Mouse (Mus musculus): ENCODE data around the gene Slc16a4.

Slc16a4 gene

DNA sequence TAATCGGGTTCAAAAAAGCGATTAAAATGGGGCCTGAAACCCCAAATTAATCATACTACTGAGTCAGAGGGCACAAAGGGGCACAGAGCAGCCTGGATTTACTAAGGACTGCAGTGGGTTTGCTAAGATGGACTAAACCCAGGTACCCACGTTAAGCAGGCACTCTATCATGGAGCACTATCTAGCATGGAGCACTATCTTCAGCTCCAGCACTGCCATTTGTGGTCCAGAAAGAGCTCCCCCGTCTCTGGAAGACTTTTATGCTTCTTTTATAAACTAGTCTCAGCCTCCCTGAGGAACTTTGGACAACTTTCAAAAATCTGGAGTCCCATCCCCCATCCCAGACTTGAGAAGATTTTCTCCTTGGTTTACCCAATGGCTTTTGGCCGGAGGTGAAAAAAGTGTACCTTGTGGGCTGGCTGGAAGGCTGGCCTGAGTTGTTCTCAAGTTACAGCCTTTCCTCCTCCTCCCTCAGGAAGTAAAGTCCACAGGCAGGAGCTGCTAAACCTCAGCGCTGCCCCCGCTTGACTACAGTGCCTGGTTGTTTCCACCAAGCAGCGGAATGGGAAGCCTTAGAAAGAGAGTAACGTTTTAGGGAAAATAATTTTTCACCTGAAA lies at the start of gene Slc16a4:
Gene Slc16a4, plus strand, starts transcription at position 467 of the 618 bp plus-strand sequence.
- DNase-seq = no peak

DNA sequence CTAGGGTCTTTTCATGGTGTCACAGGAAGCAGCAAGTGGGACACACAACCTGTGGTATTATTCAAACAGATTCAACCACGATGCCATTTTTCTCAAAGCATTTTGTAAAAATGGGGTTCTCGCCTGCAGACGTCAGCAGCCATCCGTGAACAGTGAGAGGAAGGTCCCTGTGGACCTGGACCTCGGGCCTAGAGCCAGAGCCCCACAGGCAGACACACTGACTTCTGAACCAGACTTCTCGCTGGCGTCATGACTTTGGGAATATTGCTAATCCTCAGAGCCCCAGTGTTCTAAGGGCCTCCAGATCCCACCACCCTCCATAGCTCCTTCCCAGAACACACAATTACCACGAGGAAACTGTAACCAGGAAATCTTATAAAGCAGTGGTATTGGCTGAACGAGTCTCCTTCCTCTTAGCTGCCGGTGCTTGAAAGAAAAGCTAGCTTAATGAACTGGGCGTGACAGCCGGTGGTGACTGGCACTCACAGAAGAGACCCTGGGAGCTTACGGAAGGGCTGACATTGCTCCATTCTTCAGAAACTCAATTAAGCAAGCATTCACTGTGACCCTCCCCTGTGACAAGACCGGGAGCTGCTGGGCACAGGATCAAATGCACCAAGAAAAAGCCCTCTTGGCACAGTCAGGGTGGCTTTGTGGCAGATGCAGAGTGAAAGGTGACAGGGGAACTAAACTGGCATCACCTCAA lies 49.5 kb upstream of the Slc16a4 start:
- no peak for DNase-seq

DNA sequence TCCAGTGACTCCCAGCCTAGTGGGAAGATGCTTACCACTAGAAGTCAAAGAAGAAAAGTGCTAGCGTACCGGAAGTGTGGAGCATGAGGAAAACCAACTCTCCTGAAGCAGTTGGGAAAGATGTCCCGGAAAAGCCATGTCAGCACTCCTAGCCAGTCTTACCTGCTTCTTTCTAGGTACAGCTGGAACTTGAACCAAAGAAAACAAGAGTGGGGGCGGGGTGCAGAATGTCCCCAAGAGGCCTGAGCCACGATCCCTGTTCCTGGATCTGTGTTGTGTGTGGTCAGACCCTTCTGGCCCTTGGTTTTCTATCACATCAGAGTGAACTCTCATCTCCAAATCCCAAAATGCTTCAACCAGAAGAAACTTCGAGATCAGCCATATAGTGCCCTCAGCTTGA lies 44.2 kb upstream of the Slc16a4 start:
- DNase-seq = no peak

DNA sequence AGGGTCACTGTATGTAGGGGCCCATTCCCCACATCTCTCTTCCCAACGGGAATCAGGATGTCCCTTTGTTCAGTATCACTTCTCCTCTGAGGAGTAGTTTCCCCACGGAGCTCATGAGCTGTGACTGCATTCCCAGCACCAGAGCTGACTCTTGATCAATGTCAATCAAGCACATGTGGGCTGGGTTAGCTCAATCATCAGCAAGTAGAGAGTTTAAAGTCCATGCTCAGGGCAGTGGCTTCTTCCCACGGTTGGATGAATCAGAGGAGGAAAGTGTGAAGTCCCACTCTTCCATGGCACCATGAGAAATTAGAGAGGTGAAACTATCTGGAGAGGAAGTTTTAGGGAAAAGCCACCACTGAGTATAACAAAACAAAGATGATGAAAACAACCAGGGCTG lies 42.0 kb upstream of the Slc16a4 start:
- DNase-seq = no peak

DNA sequence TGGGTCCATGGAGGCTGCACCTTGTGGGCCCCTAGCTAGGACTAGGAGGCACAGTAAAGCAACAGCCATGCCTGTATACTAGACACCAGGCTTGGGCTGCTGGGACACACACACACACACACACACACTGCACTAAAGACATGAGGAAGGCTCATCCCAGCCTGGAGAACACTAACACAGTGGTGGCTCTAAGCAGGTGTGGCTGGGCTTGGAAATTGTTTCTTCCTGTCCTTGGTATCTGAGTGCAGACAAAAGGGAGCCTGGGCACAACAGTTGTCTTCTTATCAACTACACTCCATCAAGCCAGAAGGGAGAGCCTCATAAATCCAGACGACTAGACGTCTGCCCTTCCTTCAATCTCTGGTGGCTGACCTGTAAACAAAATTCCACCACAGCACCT lies 40.7 kb upstream of the Slc16a4 start:
- DNase-seq = no peak

DNA sequence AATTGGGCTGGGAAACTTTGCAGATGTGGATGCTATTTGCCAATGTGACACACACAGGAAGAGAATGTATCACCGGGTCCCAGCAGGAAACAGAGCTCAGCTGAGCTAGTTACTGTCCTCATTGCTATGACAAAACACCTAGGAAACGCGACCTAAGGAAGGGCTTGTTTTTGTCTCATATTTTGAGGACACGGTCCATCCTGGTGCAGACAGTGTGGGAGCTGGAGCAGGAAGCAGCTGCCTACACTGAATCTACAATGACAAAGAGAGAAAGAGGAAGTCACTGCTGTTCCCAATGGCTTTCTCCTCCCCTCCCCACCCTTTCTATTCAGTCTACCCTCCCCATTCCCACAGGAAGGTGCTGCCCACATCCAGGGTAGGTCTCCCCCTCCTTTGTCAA lies 39.0 kb upstream of the Slc16a4 start:
- no peak for DNase-seq

DNA sequence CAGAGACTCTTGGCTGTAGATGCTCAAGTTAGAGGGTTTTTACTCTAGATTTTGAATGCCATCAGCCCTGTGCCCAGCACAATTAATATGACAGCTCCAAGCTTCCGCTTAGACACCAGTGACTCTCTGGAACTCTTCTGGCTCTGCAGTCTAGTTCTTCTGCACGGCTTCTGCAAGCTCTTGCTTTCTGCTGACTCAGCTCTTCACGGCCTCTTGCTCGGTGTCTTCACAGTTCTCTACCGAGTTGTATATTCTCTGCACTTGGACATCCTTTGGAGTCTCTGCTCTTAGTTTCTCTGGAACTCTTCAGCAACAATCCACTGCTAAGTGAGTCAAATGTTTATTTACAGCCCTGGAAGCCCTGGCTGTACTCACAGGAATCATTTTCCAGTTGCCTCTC lies 37.1 kb upstream of the Slc16a4 start:
- no peak for DNase-seq

DNA sequence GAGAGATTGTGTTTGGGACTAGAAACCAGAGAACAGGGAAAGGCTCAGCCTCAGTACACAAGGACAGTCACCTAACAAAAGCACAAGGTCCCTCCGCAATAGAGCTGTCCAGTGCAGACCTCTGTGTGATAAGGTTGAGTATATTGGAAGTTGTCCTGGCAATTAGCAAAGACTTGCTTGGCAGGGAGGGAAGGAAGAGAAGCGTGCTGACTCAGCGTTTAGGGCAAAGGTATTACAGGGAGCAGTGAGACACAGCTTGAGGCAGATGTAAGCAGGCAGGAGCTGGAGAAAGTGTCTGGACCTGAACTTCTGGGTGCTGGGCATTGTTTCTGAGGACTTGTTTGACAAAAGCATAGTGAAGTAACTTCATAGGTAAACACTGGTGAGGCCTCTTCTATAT lies 35.0 kb upstream of the Slc16a4 start:
- DNase-seq = no peak

DNA sequence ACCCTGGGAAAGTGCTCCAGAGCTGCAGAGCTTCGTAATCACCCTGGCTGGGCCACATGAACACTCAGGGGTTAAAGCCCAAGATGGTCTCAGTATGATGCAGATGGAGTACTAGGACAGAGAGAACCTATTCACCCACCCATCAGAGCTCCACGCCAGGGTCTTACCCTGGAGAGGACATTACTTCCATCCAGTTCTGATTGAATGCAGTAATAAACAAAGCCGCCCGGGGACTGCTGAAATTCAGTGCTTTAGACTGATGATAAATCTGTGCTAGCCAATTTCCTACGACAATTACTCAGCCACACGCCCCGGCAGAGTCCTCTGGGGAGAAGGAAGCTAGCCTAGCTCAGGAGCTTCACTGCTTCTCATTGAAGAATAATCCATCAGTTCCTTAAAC lies 34.3 kb upstream of the Slc16a4 start:
- no peak for DNase-seq

DNA sequence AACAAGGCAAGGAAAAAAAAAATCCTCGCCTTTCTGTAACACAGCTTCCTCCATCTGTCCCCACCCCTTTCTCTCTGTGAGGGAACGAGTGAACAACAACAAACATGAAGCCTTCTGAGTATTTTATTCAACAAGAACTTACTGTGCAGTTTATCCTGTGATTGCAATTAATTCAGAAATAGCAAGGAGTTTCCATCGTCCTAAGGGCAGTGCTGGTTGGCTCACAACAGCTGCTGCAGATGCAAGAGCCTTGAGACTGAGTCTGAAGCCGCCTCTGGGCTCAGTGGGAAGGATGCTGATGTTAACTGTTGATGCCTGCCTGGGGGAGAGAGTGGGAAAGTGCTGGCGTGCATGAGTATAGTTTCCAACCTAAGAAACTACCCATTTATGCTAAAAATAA lies 33.1 kb upstream of the Slc16a4 start:
- no peak for DNase-seq

DNA sequence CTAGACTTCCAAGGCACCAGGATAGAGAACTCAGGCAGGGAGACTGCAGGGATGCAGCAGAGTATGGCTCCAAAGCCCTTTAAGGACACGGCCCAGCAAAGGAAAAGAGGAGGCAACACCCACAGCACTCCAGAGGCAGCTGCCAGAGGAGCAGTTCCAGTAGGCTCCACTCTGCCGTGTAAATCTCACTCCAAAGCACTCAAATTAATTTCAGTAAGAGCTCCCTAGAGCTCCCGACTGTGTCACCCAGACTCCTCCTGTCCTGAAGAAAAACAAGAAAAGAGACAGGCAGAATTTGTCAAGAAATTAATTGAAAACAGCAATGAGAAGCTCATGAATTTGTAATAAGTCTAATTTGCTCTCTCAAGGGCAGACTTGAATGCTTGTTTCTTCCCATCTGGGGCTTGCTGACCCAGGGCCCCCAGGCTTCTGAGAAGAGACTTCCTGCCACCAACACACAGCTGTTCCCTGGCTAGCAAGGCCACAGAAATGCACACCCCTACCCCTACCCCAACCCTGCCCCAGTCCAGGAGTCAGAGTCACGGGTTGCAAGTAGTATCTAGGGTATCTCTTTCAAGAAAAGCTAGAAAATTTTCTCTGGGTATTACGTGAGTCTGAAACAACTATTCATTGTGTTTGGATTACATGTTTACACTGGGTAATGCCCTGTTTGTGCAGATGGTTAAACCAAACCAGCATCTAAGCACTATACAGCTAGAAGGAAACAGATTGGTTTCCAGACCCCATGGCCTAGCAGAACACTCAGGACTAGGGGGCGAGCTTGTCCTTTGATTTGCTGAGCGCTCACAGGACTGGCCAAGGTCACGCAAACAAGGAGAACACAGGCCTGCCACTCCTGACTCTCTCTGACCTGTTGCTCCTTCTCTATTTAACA lies 29.8 kb upstream of the Slc16a4 start:
- DNase-seq = peak; percentile 40

DNA sequence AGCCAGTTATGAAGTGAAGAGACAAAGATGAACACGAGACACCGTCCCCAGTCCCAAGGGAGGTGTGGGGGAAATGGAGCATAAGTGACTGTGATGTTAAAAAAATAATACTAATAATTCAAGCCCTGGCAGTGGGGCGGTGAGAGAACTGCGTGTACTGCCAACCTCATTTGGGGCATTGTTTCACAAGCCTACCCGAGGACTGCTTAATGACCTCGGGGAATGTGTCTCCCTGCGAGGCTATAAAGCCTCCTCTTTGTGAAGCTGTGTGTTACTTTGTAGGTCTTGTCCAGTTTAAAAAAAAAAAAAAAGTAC lies 29.2 kb upstream of the Slc16a4 start:
- DNase-seq = no peak

DNA sequence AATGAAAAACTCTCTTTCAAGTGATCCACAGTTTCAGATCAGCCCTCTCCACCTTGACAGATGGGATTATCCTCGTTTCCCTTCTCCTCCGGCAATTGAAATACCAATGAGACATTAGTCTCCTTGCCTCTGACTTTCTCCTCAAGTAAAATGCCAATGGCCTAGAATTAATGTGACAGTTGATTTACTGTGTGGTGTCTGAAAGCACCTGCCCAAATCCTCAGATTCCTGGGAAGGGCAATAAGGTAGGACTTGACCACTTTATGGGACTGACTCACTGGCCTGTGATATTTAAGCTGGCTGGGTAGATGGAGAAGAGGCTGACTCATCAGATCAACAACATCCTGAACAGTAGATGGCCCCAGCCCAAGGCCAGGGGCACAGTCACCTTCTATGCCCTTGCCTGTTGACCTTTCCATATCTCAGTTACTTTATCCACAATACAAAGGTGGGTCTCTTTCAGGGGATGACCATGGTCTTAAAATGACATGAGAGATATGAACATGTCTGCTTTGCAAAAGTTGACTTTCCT lies 24.1 kb upstream of the Slc16a4 start:
- no peak for DNase-seq

DNA sequence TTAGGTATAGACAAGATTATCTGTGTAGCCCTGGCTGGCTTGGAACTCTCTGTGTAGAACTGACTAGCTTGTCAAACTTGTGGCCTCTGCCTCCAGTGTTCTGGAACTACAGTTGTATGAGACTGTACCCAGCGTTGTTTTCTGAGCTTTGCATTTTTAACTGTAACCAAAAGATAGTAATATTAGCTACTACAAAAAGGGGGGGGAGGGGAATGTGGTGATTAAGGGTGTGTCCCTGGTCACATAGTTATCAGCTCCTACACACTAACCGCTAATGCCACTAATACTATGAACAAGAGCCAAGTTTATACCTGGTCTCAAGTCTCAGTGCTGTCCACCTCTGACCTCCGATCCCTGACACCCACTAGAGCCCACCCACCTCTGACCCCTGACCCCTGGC lies 18.6 kb upstream of the Slc16a4 start:
- DNase-seq = no peak

DNA sequence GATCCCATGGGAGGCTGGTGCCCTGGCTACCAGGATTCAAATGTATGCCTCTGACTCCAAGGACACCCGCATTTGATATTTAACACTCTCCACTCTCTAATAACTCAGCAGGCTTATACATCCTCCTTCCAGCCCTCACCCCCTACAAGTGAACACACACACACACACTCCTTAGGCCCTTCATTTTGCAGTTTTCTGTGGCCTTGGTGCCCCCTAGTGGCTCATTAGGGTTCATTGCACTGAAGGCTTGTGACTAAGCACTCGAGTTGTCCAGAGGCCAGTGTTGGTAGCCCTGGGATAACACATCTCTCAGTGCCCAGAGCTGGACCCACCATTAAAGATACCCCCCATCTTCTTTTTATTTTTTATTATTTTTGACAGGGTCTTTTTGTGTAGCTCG lies 17.2 kb upstream of the Slc16a4 start:
- peak; percentile 58 for DNase-seq

DNA sequence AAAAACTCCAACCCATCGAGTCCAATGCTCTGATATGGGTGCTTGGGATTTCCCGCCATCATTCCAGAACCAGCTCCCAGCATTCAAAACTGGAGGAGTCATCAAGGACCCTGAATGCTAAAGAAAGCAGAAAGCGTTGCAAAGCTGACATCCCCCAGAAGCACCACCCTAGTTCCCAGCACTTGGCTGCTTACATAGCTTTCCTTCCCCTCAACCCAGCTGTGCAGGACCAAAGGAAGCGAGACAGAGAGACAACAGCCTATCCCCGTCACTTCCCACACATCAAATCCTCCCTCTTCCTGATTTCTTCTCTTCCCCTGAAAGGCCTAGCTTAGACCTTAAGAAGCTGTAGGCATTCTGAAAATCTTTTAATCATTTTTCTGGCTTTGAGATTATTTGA lies 15.7 kb upstream of the Slc16a4 start:
- no peak for DNase-seq

DNA sequence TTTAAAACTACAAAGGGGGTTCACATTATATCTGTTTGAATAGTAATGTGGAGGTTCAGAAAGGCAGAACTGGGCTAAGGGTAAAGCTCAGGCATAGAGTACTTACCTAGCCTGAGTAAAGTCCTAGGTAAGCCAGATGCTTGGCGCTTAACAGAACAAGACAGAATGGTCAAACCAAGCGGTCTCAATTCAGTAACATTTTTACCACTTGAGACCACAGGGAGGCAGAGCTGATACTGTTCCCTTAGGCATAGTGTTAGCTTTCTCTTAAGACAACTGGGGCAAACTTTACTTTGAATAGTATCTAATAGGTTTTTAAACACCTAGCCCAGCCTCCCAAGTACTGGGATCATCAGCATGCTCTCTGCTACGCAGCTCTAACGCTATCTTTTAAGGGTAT lies 15.0 kb upstream of the Slc16a4 start:
- DNase-seq = no peak

DNA sequence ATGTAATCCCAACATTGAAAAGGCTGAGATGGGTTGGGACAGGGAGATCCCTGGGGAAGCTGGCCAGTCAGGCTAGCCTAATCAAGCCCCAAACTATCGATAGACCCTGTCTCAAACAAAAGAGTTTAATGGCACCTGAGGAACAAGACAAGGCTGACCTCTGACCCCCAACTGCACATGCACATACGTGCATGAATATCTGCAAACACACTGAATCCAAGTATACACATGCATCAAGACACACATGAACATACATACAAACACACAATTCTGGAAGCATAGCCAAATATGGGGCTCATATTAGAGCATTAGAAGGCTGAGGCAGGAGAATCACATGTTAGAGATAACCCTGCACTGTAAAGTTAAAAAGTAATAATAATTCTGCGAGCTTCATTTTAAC lies 14.4 kb upstream of the Slc16a4 start:
- no peak for DNase-seq

DNA sequence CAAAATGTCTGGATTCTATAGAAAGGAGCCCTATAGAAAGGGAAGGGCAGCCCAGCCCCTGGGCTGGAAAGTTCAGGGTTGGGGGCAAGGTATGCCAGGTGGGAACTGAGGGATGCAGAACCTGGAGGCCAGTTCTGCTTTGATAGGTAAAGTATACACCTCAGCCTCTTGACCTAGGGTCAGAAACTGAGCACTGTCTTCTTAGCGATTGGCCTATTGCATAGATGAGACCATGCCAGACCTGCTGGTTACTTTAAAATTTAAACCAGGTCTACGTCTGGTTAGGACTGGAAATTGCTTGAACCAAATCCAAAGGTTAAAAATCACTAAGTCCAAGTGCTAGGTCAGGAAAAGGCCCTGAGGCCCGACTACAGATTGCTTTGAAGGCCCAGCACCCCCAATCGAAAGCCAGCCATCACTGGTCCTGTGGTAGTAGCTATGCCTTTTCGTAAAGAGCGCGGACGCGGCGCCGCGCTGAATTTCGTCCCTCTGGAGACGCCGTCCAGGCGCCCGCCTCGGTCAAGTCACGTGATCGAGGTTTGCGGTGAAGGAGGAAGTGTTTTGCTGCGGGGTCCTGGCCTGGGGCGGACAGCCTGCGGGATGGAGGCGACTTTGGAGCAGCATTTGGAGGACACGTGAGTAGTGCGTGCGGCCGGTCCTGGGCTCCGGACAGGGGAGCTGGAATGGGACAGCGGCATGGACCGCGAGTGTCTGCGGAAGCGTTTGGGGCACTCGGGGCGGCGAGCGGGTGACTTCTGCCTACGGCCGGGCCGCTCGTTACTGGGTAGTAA lies 12.4 kb upstream of the Slc16a4 start, which contains the start of gene Lamtor5:
Gene Lamtor5, plus strand, starts transcription at position 380 of the 791 bp plus-strand sequence.
- DNase-seq = peak; percentile 91

DNA sequence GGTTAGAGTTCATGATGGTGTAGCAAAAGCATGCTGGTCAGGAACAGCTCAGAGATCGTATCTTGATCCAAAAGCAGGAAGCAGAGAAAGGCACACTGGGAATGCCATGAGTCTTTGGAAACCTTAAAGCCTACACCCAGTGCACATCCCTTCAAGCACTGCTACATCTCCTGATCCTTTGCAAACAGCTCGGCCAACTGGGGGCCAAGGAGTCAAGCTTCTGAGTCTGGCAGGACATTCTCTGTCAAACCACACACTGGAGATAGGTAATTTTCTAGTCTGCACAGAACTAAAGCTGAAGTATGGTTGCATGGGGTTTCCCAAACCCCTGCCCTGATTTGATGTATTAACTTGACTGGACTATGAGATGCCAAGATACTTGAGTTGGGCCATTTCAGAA lies 4.9 kb upstream of the Slc16a4 start:
- DNase-seq = no peak

DNA sequence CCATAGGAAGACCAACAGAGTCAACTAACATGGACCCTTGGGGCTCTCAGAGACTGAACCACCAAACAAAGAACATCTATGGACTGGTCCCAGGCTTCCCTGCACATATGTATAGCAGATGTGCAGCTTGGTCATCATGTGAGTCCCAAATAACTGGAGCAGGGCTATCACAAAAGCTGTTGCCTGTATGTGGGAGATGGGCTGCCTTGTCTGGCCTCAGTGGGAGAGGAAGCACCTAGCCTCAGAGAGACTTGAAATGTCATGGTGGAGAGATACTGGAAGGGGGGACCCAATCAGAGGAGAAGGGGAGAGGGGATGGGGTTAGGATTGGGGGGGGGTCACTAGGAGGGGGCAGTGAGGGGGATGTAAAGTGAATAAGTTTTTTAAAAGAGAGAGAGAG lies 3.7 kb upstream of the Slc16a4 start:
- no peak for DNase-seq

DNA sequence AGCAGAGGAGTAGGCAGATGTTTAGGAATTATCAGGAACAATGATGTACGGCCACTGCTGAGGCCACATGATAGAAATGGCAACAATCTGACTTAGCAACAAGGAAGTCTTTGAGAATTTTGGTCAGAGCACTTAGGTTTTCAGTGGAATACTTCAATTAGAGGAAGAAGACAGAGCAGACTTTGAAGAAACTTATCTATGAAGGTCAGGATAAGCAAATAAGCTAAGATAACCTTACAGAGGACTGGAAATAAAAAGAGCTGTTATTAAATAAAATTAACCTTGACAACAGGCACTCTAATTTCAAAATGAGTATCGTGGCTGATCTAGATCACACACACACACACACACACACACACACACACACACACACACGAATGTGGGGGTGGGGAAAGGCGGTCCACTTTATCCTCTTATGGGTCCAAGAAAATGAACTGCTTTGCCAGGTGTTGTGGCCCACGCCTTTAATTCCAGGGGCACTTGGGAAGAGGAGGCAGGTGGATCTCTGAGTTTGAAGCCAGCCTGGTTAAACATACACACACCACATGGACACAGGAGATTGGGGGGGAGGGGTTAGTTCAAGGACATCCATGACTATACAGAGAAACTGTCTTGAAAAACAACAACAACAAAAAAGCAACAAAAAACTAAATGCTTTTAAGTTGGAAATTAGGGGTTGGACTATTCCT lies 4.8 kb downstream of the Slc16a4 start:
- DNase-seq = no peak
